21 mouse cellular contexts compared by ENCODE assay signal in the genomic region with DNA sequence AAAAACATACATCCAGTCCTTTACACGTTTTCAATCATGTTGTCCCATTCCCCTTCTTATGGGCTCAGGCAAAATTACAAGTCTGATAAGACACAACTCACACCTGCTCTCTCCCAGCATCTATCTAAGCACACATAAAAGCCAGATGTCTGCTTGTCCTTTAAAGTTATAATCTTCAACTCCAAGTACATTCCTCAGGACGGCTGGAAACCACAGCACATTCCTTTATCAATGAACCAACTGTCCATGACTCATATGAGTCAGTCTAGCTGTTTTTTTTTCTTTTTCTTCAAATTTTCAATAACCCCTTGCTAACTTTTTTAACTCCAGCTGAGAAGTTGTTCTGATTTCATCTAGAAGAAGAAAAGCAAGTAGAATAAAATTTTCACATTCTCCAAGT.
DNase-seq lines count a peak whose midpoint lies in the region; ATAC-seq and TF ChIP-seq lines count a peak whose summit lies in the region.
"Had no signal": no experiment of that assay in that cellular context is flagged by ENCODE, and none has a peak within 500 bp of the region (broad histone marks: within the 10 kb centered on the region; RNA-seq: fewer than 3 reads in every experiment).

No protein-coding gene starts in this region.

- H3K9me3 ChIP-seq in embryonic facial prominence, embryonic 14.5 days (ENCODE audit: control insufficient read depth, low read length) = no peaks in the 10 kb centered on the region
- H3K9me3 ChIP-seq in embryonic facial prominence, embryonic 10.5 days = no peaks in the 10 kb centered on the region
- no peaks in the 10 kb centered on the region for H3K9me3 ChIP-seq in hindbrain, embryonic 12.5 days (replicated peaks)
- H3K9me3 ChIP-seq: forebrain, embryonic 13.5 days; heart, embryonic 15.5 days; intestine, embryonic 15.5 days had no signal

- H3K27me3 ChIP-seq in embryonic facial prominence, embryonic 14.5 days (replicated peaks; ENCODE audit: control insufficient read depth, insufficient read depth, low read length) = no peaks in the 10 kb centered on the region
- H3K27me3 ChIP-seq in embryonic facial prominence, embryonic 10.5 days (replicated peaks; ENCODE audit: low read depth, poor library complexity, severe bottlenecking) = no peaks in the 10 kb centered on the region
- no peaks in the 10 kb centered on the region for H3K27me3 ChIP-seq in C2C12 (ENCODE audit: control insufficient read depth, insufficient read depth, insufficient read length)
- H3K27me3 ChIP-seq in thymus, adult 2 months (ENCODE audit: control insufficient read depth, insufficient read depth, low read length) = no peaks in the 10 kb centered on the region
- no peaks in the 10 kb centered on the region for H3K27me3 ChIP-seq in hindbrain, embryonic 12.5 days
- H3K27me3 ChIP-seq: forebrain, embryonic 13.5 days; heart, embryonic 15.5 days; intestine, embryonic 15.5 days had no signal

- no peak overlapping the region for H3K4me3 ChIP-seq in embryonic facial prominence, embryonic 14.5 days (ENCODE audit: low read depth, low read length)
- H3K4me3 ChIP-seq in embryonic facial prominence, embryonic 10.5 days = no peak overlapping the region
- no peak overlapping the region for H3K4me3 ChIP-seq in C2C12 (ENCODE audit: insufficient read depth, poor library complexity, severe bottlenecking)
- no peak overlapping the region for H3K4me3 ChIP-seq in embryonic fibroblast, embryonic 13.5 days (ENCODE audit: insufficient read depth, low read length)
- H3K4me3 ChIP-seq in thymus, adult 2 months (ENCODE audit: control insufficient read depth, insufficient read depth, low read length) = no peak overlapping the region
- no peak overlapping the region for H3K4me3 ChIP-seq in hindbrain, embryonic 12.5 days
- H3K4me3 ChIP-seq: forebrain, embryonic 13.5 days; heart, adult 2 months; heart, embryonic 15.5 days; intestine, embryonic 15.5 days had no signal

- WGBS in embryonic facial prominence, embryonic 14.5 days = 34% methylated on average over 2 of the region's 2 CpGs
- 64% methylated on average over 2 of the region's 2 CpGs for WGBS in embryonic facial prominence, embryonic 10.5 days
- WGBS in thymus, adult 2 months = 52% methylated on average over 2 of the region's 2 CpGs
- WGBS in hindbrain, embryonic 12.5 days = 55% methylated on average over 2 of the region's 2 CpGs

- H3K9ac ChIP-seq in embryonic facial prominence, embryonic 14.5 days (ENCODE audit: low read depth, low read length) = no peak overlapping the region
- no peak overlapping the region for H3K9ac ChIP-seq in hindbrain, embryonic 12.5 days
- H3K9ac ChIP-seq: forebrain, embryonic 13.5 days; forebrain, postnatal 0 days; heart, embryonic 15.5 days; hindbrain, embryonic 14.5 days; intestine, embryonic 15.5 days had no signal

- TF ChIP-seq POLR2A in embryonic fibroblast, embryonic 13.5 days (IDR thresholded peaks at IDR 0.05; ENCODE audit: low read depth, low read length) = no peak
- no peak for TF ChIP-seq POLR2A in thymus, adult 2 months (IDR thresholded peaks at IDR 0.05; ENCODE audit: control insufficient read depth, extremely low read depth, insufficient read depth, low read length, poor library complexity)

- no peaks in the 10 kb centered on the region for H3K79me3 ChIP-seq in C2C12 (ENCODE audit: low read depth)

- no peaks in the 10 kb centered on the region for H3K79me2 ChIP-seq in C2C12 (ENCODE audit: control insufficient read depth, insufficient read depth)

- H3K36me3 ChIP-seq in embryonic facial prominence, embryonic 14.5 days (ENCODE audit: control insufficient read depth, insufficient read depth, low read length) = no peaks in the 10 kb centered on the region
- no peaks in the 10 kb centered on the region for H3K36me3 ChIP-seq in embryonic facial prominence, embryonic 10.5 days (replicated peaks)
- H3K36me3 ChIP-seq in C2C12 (ENCODE audit: control insufficient read depth, insufficient read depth) = no peaks in the 10 kb centered on the region
- no peaks in the 10 kb centered on the region for H3K36me3 ChIP-seq in thymus, adult 2 months (ENCODE audit: control insufficient read depth, insufficient read depth, low read length)
- no peaks in the 10 kb centered on the region for H3K36me3 ChIP-seq in hindbrain, embryonic 12.5 days
- H3K36me3 ChIP-seq: heart, embryonic 15.5 days; intestine, embryonic 15.5 days had no signal

- H3ac ChIP-seq in C2C12 (ENCODE audit: control insufficient read depth, insufficient read length, low read depth) = no peak overlapping the region

- no peak overlapping the region for H3K27ac ChIP-seq in embryonic facial prominence, embryonic 14.5 days (replicated peaks; ENCODE audit: low read depth, low read length)
- no peak overlapping the region for H3K27ac ChIP-seq in embryonic facial prominence, embryonic 10.5 days (replicated peaks)
- peak overlapping the region; percentile 68 for H3K27ac ChIP-seq in embryonic fibroblast, embryonic 13.5 days (ENCODE audit: insufficient read depth, low read length)
- no peak overlapping the region for H3K27ac ChIP-seq in thymus, adult 2 months (ENCODE audit: control insufficient read depth, insufficient read depth, low read length)
- H3K27ac ChIP-seq in hindbrain, embryonic 12.5 days = no peak overlapping the region
- H3K27ac ChIP-seq: forebrain, embryonic 13.5 days; heart, adult 2 months; heart, embryonic 15.5 days; hindbrain, embryonic 14.5 days; intestine, embryonic 15.5 days had no signal

- peaks cover 13% of the 10 kb centered on the region; the same call in 1 of the 2 replicates for H3K4me1 ChIP-seq in embryonic facial prominence, embryonic 14.5 days (ENCODE audit: control insufficient read depth, insufficient read depth, low read length)
- H3K4me1 ChIP-seq in embryonic facial prominence, embryonic 10.5 days = peaks cover 18% of the 10 kb centered on the region
- peaks cover 11% of the 10 kb centered on the region for H3K4me1 ChIP-seq in embryonic fibroblast, embryonic 13.5 days (ENCODE audit: control insufficient read depth, insufficient read depth, low read length)
- no peaks in the 10 kb centered on the region for H3K4me1 ChIP-seq in thymus, adult 2 months (replicated peaks; ENCODE audit: control insufficient read depth, insufficient read depth, low read length)
- peaks cover 7% of the 10 kb centered on the region for H3K4me1 ChIP-seq in hindbrain, embryonic 12.5 days
- H3K4me1 ChIP-seq: heart, embryonic 15.5 days; intestine, embryonic 15.5 days had no signal

- ATAC-seq in embryonic facial prominence, embryonic 14.5 days (ENCODE audit: low read depth) = no peak
- no peak for ATAC-seq in hindbrain, embryonic 12.5 days (ENCODE audit: low FRiP score)
- ATAC-seq: forebrain, embryonic 13.5 days; forebrain, postnatal 0 days; intestine, embryonic 15.5 days had no signal

- TF ChIP-seq CTCF in C2C12 (IDR thresholded peaks at IDR 0.05; ENCODE audit: control insufficient read depth, insufficient read depth, insufficient read length) = no peak
- TF ChIP-seq CTCF in embryonic fibroblast, embryonic 13.5 days (IDR thresholded peaks at IDR 0.05; ENCODE audit: borderline replicate concordance, insufficient read depth, low read length) = no peak
- TF ChIP-seq CTCF in thymus, adult 2 months (IDR thresholded peaks at IDR 0.05; ENCODE audit: borderline replicate concordance, control insufficient read depth, extremely low read depth, insufficient read depth, low read length, poor library complexity) = no peak

- DNase-seq in embryonic facial prominence, embryonic 14.5 days (ENCODE audit: low spot score) = peak; percentile 36
- DNase-seq in embryonic facial prominence, embryonic 10.5 days (ENCODE audit: low spot score) = no peak
- DNase-seq in spleen, postnatal 14 days (ENCODE audit: low spot score in 2 of 2) = no peak
- no peak for DNase-seq in thymus, adult 2 months
- DNase-seq: adrenal gland, adult 8-10 months; adrenal gland, postnatal 36 days; B cell, adult 2 months; cerebellum, adult 2 months; cerebellum, postnatal 10 days; forebrain, postnatal 0 days; gastrocnemius, postnatal 14 days; heart, adult 2 months; heart, postnatal 14 days had no signal

- no peak overlapping the region for H3K4me2 ChIP-seq in embryonic facial prominence, embryonic 14.5 days (ENCODE audit: low read depth, low read length)
- H3K4me2 ChIP-seq in hindbrain, embryonic 12.5 days (replicated peaks) = no peak overlapping the region
- H3K4me2 ChIP-seq: forebrain, embryonic 13.5 days; heart, embryonic 11.5 days; heart, embryonic 15.5 days; hindbrain, embryonic 14.5 days; intestine, embryonic 15.5 days had no signal

TF ChIP-seq in C2C12, 6 proteins besides CTCF, POLR2A, EP300 and RAD21:
- TF ChIP-seq MYOG (IDR thresholded peaks at IDR 0.05; ENCODE audit: control insufficient read depth, extremely low read depth, insufficient read length) (no peak), MYOD1 (IDR thresholded peaks at IDR 0.05; ENCODE audit: control insufficient read depth, insufficient read length, low read depth) (no peak), MAX (IDR thresholded peaks at IDR 0.05) (peak; percentile 21), FOSL1 (IDR thresholded peaks at IDR 0.05; ENCODE audit: insufficient read depth, low read length, poor library complexity, severe bottlenecking) (no peak), USF1 (IDR thresholded peaks at IDR 0.05; ENCODE audit: low read depth) (no peak), CEBPB (IDR thresholded peaks at IDR 0.05; ENCODE audit: low read depth) (no peak)
